In the genomic region with DNA sequence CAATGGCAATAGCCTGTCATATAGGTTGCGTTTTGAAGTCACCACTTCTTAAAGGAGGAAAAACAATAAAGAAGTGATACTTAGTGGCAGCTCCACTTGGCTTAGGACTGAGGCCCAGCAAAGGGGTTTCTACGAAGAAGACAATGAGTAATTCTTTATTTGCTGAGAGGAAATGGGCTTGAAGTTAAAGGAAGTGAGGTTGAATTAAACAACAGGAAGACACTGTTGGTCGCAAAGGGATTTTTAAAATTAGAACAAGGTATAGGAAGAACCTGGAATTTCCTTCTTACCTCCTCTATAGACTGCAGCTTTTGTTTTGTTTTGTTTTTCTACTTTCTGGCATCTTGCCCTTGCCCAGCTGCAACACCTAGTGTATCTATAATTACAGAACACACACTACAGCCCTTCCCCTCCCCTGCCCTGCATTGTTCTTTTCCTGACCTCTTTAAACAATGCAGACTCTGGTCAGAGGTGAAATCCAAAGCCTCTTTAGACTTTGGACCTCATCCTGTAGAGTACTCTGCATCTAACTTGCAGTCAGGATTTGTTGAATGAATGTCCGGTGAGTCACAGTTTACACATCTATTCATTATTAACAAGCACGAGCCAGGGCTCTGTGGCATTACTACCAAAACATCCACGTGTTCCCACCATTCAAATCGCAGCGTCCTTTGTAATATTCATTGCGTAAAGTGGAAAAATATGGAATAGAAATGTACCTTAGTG, we compare ENCODE assay signal across 8 mouse cellular contexts.
A peak's percentile ranks its signal among the peaks of the same experiment; 100 is the strongest.
DNase-seq lines count a peak whose midpoint lies in the region; ATAC-seq and TF ChIP-seq lines count a peak whose summit lies in the region.

No protein-coding gene starts in this region.

- no peaks in the 10 kb centered on the region for H3K27me3 ChIP-seq in Patski
- H3K27me3 ChIP-seq in liver, embryonic 13.5 days: no peaks in the 10 kb centered on the region

- POLR2A ChIA-PET in Patski (lab: Charles Lee): no interaction called here

- CTCF ChIA-PET in Patski (lab: Charles Lee): interaction anchor here (1.0 to 2.0 kb wide), 4 partner anchors 11 to 74 kb away, joined by 3 to 6 read pairs (median 4); no protein-coding TSS in a partner anchor

- H3K4me1 ChIP-seq in liver, embryonic 13.5 days (replicated peaks): peaks cover 29% of the 10 kb centered on the region

- H3K27ac ChIP-seq in liver, embryonic 13.5 days: peak overlapping the region; percentile 20

- H3K36me3 ChIP-seq in liver, embryonic 13.5 days: no peaks in the 10 kb centered on the region

- H3K9me3 ChIP-seq in liver, embryonic 13.5 days (replicated peaks): no peaks in the 10 kb centered on the region

- TF ChIP-seq CTCF in Patski (IDR thresholded peaks at IDR 0.05): no peak

- ATAC-seq in Patski: peak; percentile 95
- ATAC-seq in liver, embryonic 13.5 days (ENCODE audit: low read depth): peak; percentile 82

- no peak overlapping the region for H3K9ac ChIP-seq in liver, embryonic 13.5 days

- intact Hi-C loops in heart, postnatal 25 days (cut with DNase I): loop anchor here (5.0 kb wide), 1 partner anchor 56 kb away; no protein-coding TSS in a partner anchor

- 38% methylated on average over 9 of the region's 9 CpGs for WGBS in liver, embryonic 13.5 days (ENCODE audit: insufficient replicate concordance)

- H3K4me3 ChIP-seq in liver, embryonic 13.5 days (replicated peaks): no peak overlapping the region

- DNase-seq in 416B (ENCODE audit: low read depth): peak; percentile 57
- peak; percentile 31 for DNase-seq in Patski (ENCODE audit: low read depth, low spot score)
- DNase-seq in heart, postnatal 25 days (ENCODE audit: low spot score): peak; percentile 30
- no peak for DNase-seq in liver, embryonic 13.5 days
- peak; percentile 42 for DNase-seq in skeletal muscle tissue, adult 2 months (ENCODE audit: low read depth, low spot score)
- DNase-seq in adipocyte (ENCODE audit: low spot score): no peak
- no peak for DNase-seq in thymus, adult 18-20 months
- no peak for DNase-seq in B cell, adult 2 months

- in situ Hi-C loops in Patski (cut with MboI; ENCODE audit: low pct_unique_long_range_greater_than_20kb): no loop called here

- H3K4me2 ChIP-seq in liver, embryonic 13.5 days: no peak overlapping the region

Comparison
In these comparisons a context has a peak if more than half of its experiments do, and no peak if none do; other contexts are left out.
1. DNase-seq: peak in 416B (single experiment), Patski (single experiment), heart, postnatal 25 days (single experiment) and skeletal muscle tissue, adult 2 months (single experiment); none in liver, embryonic 13.5 days (single experiment), adipocyte (single experiment), thymus, adult 18-20 months (0 of 2) and B cell, adult 2 months (0 of 2).